Mouse (Mus musculus) lung, embryonic 14.5 days (tissue): Measurements from ENCODE around the gene Psg16. TPM values are rescaled to one million over a fixed set of nuclear protein-coding genes. Genes with fewer than 3 reads are reported as not detected.

Experiments used
- ATAC-seq: fragments of 200-750 bp; cut with Nextera tagmentation; 2 replicates; pipeline ENCODE4 v1.8.0; 2017; ENCODE audit warnings: mild to moderate bottlenecking, moderate TSS enrichment, moderate library complexity; ENCODE audit not compliant: insufficient read depth
- DNase-seq: peaks from one replicate; pipeline ENCODE4 v3.0.0-alpha.2; 2015
- H3K27ac ChIP-seq: fragments of 300-500 bp; sonication (generic); 2 replicates; pipeline ENCODE4 v1.5.1; 2014; ENCODE audit warnings: low read depth, mild to moderate bottlenecking, moderate library complexity
- H3K27me3 ChIP-seq: fragments of 300-500 bp; sonication (generic); 2 replicates; pipeline ENCODE4 v1.6.1; 2014; ENCODE audit warnings: low read length, control low read depth; ENCODE audit not compliant: insufficient read depth
- H3K36me3 ChIP-seq: fragments of 300-500 bp; sonication (generic); 2 replicates; pipeline ENCODE4 v1.6.1; 2014; ENCODE audit warnings: control low read depth; ENCODE audit not compliant: insufficient read depth
- H3K4me1 ChIP-seq: fragments of 300-500 bp; sonication (generic); 2 replicates; pipeline ENCODE4 v1.6.1; 2014; ENCODE audit warnings: antibody characterized with exemption, control low read depth; ENCODE audit not compliant: insufficient read depth
- H3K4me2 ChIP-seq: fragments of 300-500 bp; sonication (generic); 2 replicates; pipeline ENCODE4 v1.6.1; 2014; ENCODE audit warnings: mild to moderate bottlenecking
- H3K4me3 ChIP-seq: fragments of 300-500 bp; sonication (generic); 2 replicates; pipeline ENCODE4 v1.5.1; 2014; ENCODE audit warnings: low read depth, low read length
- H3K9ac ChIP-seq: fragments of 300-500 bp; sonication (generic); 2 replicates; pipeline ENCODE4 v1.6.1; 2014
- H3K9me3 ChIP-seq: fragments of 300-500 bp; sonication (generic); 2 replicates; pipeline ENCODE4 v1.6.1; 2016; ENCODE audit warnings: low read depth, low read length, control low read depth
- CTCF ChIP-seq: IDR thresholded peaks from 2 replicates; pipeline ENCODE4 v1.5.1; 2016; ENCODE audit warnings: antibody characterized with exemption, low read depth
- WGBS: fragments of 180-500 bp; shearing (Covaris S2); extraction: QIAGEN DNeasy Blood & Tissue Kit; methylation state at CpG from one replicate; pipeline ENCODE4 v1.1.7; 2014; 5-methylcytosine and 5-hydroxymethylcytosine counted together
- polyA plus RNA-seq: library from polyadenylated mRNA; unstranded; fragments of >200 nt; fragmentation: Nextera tagmentation; extraction: Ambion mirVana; gene quantifications from 2 replicates; pipeline ENCODE4 v1.2.1, GENCODE M21; 2014

The Psg16 gene
- polyA plus RNA-seq, 1 experiment from 2014 or later, result 0.11 TPM

- peaks cover 42% of the 10 kb centered on the region for H3K36me3 ChIP-seq
- DNase-seq (peak; percentile 96), ATAC-seq (peak; percentile 88)
- no peaks in the 10 kb centered on the region for H3K4me1 ChIP-seq
- under 1% methylated on average over 58 of the region's 58 CpGs for WGBS
- H3K4me3 ChIP-seq, result peak within 1 kb of the TSS; percentile 71
- H3K9me3 ChIP-seq, result no peaks in the 10 kb centered on the region
- peak within 1 kb of the TSS; percentile 76 for H3K9ac ChIP-seq
- peak within 1 kb of the TSS; percentile 70 for H3K4me2 ChIP-seq
- H3K27ac ChIP-seq, result peak within 1 kb of the TSS; percentile 74
- no peaks in the 10 kb centered on the region for H3K27me3 ChIP-seq
- TF ChIP-seq CTCF, result no peak
These were observed 46.1 kb upstream of the Psg16 start, which contains the start of gene Ppp5c for GRCm38 (mm10) chr7:17027588-17028343. TSS of gene Ppp5c (minus strand) at chr7:17027924.

- Histone ChIP-seq H3K4me1 (no peaks in the 10 kb centered on the region), H3K4me3 (no peak overlapping the region), H3K4me2 (no peak overlapping the region), H3K9ac (no peak overlapping the region), H3K27ac (no peak overlapping the region), H3K36me3 (peaks cover 42% of the 10 kb centered on the region), H3K27me3 (no peaks in the 10 kb centered on the region), H3K9me3 (no peaks in the 10 kb centered on the region)
- no peak for ATAC-seq
- TF ChIP-seq CTCF, result no peak
- DNase-seq, result no peak
- 68% methylated on average over 7 of the region's 7 CpGs for WGBS
These were observed 44.9 kb upstream of the Psg16 start for GRCm38 (mm10) chr7:17028923-17029322.

GRCm38 (mm10) chr7:17030239-17030638 lies 43.6 kb upstream of the Psg16 start:
- H3K9ac ChIP-seq, result no peak overlapping the region
- H3K27ac ChIP-seq, result no peak overlapping the region
- WGBS, result 69% methylated on average over 7 of the region's 7 CpGs
- no peaks in the 10 kb centered on the region for H3K4me1 ChIP-seq
- no peaks in the 10 kb centered on the region for H3K9me3 ChIP-seq
- H3K4me2 ChIP-seq, result no peak overlapping the region
- no peak for ATAC-seq
- H3K36me3 ChIP-seq, result peaks cover 48% of the 10 kb centered on the region
- H3K4me3 ChIP-seq, result no peak overlapping the region
- no peak for TF ChIP-seq CTCF
- H3K27me3 ChIP-seq, result no peaks in the 10 kb centered on the region
- DNase-seq, result no peak

- no peak for ATAC-seq
- 70% methylated on average over 9 of the region's 9 CpGs for WGBS
- H3K36me3 ChIP-seq, result peaks cover 91% of the 10 kb centered on the region
These were observed 35.7 kb upstream of the Psg16 start for GRCm38 (mm10) chr7:17038018-17038695.

GRCm38 (mm10) chr7:17039373-17039772 lies 34.5 kb upstream of the Psg16 start:
- H3K9ac ChIP-seq, result no peak overlapping the region
- 92% methylated on average over 7 of the region's 7 CpGs for WGBS
- no peak overlapping the region for H3K4me2 ChIP-seq
- peaks cover 91% of the 10 kb centered on the region for H3K36me3 ChIP-seq
- no peaks in the 10 kb centered on the region for H3K9me3 ChIP-seq
- DNase-seq (no peak), ATAC-seq (no peak)
- TF ChIP-seq CTCF, result no peak
- H3K27ac ChIP-seq, result no peak overlapping the region
- no peaks in the 10 kb centered on the region for H3K4me1 ChIP-seq
- H3K27me3 ChIP-seq, result no peaks in the 10 kb centered on the region
- no peak overlapping the region for H3K4me3 ChIP-seq

More at GRCm38 (mm10) chr7:17038018-17038695, 35.7 kb upstream of the Psg16 start:
- TF ChIP-seq CTCF, result no peak
- H3K4me2 ChIP-seq, result no peak overlapping the region
- no peak overlapping the region for H3K9ac ChIP-seq
- no peak overlapping the region for H3K4me3 ChIP-seq
- H3K27me3 ChIP-seq, result no peaks in the 10 kb centered on the region
- H3K9me3 ChIP-seq, result no peaks in the 10 kb centered on the region
- no peak overlapping the region for H3K27ac ChIP-seq
- no peak for DNase-seq
- H3K4me1 ChIP-seq, result no peaks in the 10 kb centered on the region

GRCm38 (mm10) chr7:17045743-17046142 lies 28.1 kb upstream of the Psg16 start:
- WGBS, result 60% methylated on average over 1 of the region's 1 CpGs
- Histone ChIP-seq H3K4me2 (no peak overlapping the region), H3K4me1 (no peaks in the 10 kb centered on the region), H3K4me3 (no peak overlapping the region), H3K9ac (no peak overlapping the region), H3K27ac (no peak overlapping the region), H3K27me3 (no peaks in the 10 kb centered on the region), H3K9me3 (no peaks in the 10 kb centered on the region), H3K36me3 (peaks cover 70% of the 10 kb centered on the region)
- DNase-seq (no peak), ATAC-seq (no peak)
- no peak for TF ChIP-seq CTCF

- H3K36me3 ChIP-seq, result peaks cover 71% of the 10 kb centered on the region
- H3K9ac ChIP-seq, result no peak overlapping the region
- no peak overlapping the region for H3K27ac ChIP-seq
- TF ChIP-seq CTCF, result no peak
- 87% methylated on average over 5 of the region's 5 CpGs for WGBS
- H3K27me3 ChIP-seq, result no peaks in the 10 kb centered on the region
- no peaks in the 10 kb centered on the region for H3K9me3 ChIP-seq
- no peak for DNase-seq
- no peak overlapping the region for H3K4me3 ChIP-seq
- H3K4me1 ChIP-seq, result no peaks in the 10 kb centered on the region
- no peak for ATAC-seq
- H3K4me2 ChIP-seq, result no peak overlapping the region
These were observed 26.7 kb upstream of the Psg16 start for GRCm38 (mm10) chr7:17047041-17047682.
